Mouse (Mus musculus) layer of hippocampus, postnatal 10 days (tissue): ENCODE results near the gene Dpysl5. TPM values are rescaled to one million over a fixed set of nuclear protein-coding genes. Genes with fewer than 3 reads are reported as not detected.
"Not testable (repeated sequence)": the region's sequence is repeated elsewhere in the genome, so short reads cannot be mapped to it uniquely, and the experiment has no call there.

ENCODE experiments used
- DNase-seq, 2 experiments: peaks; one replicate each; pipeline ENCODE4 v3.0.0; 2021; ENCODE audit warnings: low spot score in 2 of 2
- long read RNA-seq: library from polyadenylated mRNA; stranded (forward); transcript quantifications from one replicate; pipeline ENCODE4 v2.0.0, GENCODE M21; 2023
- total RNA-seq, 2 experiments: library from RNA; stranded (reverse); gene quantifications; 2 replicates each; pipeline ENCODE4 v1.2.3; 2021

Gene Dpysl5
- 100 to 1,000 TPM; 321 to 327 TPM for total RNA-seq
- long read RNA-seq, full-length matches to known transcripts = 19 of 86 reads
- long read RNA-seq, partial matches to known transcripts = 0 of 86 reads
- long read RNA-seq, other reads (novel, unspliced or antisense) = 67 of 86 reads

DNA sequence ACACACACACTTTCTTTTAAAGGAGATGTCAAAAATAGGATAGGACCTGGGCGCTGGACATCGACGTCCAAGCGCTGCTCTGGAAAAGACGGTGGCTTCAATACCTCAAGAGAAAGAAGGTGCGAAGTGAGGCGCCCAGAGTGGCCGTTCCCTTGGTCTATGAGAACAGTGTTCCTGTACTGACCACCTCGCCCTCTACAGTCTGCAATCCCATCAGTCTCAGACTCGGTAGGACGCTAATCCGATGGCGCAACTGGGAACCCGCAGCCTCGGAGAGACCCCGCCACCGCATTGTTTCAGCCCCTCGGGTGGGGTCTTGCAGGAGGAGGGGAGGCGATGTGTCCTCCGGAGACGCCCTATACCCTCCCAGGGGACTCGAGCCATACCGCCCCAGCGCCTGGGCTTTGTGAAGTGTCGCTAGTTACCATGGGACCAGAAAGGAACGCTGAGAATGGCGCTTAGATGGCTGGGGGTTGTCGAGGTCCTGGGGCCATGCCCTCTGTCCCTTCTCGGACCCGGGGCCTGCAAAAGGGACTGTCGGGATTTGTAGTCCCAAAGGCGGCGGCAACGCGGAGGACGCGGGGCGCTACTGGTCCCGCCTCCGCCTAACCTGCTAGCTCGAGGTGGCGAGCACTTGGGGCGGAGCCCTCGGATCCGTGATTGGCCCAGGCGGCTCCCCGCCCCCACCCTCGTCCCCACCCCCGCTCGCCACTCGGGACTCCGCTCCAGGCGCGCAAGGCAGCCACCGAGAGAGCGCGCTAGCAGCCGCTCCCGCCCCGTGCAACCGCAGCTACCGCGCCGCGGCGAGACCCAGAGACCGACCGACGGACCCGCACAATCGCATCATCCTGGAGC, at the start of gene Dpysl5:
Dpysl5 (plus strand) TSS at position 418 of the 855 bp plus-strand sequence.
- DNase-seq = peak; percentile 80 to 86

DNA sequence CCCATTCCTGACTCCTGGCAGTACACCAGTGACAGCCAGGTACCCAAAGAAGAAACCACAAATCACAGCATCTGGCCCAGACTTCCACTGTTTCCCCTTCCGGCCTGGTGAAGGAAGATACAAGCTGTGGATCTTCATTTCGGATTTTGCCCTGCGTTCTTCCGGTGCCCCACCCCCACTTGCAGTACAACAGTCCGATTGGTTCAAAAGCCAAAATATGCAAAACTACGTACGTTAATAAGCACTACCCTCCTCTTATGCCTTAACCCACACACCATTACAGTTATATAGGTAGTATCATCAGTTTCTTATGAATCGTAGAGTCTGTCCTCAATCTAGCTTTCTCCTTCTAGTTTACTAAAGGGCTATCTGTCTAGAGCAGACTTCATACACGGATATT, 46.0 kb upstream of the Dpysl5 start:
- no peak for DNase-seq

DNA sequence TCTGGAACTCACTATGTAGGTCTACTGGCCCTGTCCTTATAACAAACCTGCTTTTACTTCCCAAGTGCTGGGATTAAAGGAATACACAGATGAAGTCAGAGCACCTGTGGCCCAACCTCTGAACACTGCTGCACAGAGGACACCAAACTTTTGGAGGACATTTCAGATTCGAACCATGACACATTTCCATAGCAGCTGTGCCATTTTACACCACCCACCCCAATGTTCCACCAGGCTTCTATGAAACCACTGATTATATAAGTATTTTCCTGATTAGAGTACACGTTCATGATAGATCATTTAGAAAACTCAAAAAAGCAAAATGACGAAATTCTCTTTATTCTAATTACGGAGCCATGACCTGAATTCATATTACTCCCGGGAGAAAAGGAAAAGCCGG, 45.4 kb upstream of the Dpysl5 start:
- no peak for DNase-seq

DNA sequence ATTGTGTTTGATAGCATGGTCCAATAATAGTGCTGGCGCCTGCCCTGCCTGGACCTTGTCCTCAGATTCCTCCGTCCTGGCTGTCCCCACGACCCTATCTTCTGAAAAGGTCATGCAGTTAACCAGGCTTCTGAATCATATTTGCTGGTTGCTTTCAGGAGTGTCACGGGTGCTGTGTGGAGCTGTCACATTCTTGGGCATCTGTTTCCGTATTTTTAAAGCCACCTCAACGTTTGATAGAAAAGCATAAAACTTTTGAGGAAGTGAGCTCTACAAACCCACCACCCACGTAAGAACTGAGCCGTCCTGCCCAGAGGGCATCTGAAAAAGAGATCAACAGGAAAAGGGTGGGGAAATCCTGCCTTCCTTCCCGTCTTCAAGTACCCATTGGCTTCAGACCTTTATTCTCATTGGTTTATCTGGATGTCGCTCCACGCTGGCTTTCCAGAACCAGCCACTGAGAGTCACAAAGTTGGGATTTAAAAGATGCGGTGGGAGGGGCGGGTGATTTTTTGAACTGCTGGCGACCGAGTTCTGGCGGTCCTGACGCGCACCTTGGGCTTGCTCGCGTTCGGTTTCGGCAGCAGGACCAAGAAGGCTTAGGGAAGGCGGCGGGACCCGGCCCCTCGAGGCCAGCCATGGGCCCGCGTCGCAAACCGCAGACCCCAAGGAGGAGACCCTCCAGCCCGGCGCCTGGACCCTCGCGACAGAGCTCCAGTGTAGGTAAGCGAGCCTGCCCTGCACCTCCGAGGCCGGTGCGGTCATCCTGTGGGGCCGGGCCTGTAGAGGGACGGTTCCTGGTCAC, 44.8 kb upstream of the Dpysl5 start, which contains the start of gene Cenpa:
Cenpa (plus strand) TSS at position 387 of the 805 bp plus-strand sequence.
- DNase-seq = peak; percentile 78 to 84

DNA sequence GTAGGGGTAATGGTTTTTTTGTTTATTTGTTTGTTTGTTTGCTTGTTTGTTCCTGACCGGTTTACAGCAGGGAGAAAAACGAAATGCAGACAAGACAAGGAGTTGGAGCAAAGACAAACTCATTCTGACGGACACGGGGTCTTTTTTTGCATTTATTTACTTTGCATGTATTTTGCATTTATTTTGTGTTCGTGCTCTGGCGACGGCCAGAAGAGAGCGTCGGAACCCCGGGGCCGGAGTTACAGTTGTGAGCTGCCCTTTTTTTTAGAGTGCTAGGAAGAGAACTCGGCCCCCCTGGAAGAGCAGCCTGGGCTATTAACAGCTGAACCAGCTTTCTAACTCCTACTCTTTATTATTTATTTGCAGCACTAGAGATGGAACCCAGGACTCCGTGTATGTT, 44.1 kb upstream of the Dpysl5 start:
- no peak for DNase-seq

DNA sequence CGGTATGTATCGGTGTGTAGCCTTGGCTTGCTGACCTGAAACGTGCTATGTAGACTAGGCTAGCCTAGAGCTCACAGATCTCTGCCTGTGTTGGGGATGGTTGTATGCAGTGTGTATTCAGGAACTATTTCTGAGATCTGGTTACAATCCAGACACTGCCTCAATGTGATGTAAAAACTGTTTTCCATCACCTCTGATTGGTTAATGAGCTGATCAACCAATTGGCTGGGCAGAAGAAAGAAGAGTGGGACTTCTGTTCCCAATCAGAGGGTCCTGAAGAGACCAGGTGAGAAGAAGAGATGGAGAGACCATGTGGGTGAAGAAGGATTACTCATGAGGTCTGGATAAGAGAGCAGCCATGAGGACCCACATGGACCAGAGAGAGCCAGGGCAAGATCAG, 43.7 kb upstream of the Dpysl5 start:
- no peak for DNase-seq

DNA sequence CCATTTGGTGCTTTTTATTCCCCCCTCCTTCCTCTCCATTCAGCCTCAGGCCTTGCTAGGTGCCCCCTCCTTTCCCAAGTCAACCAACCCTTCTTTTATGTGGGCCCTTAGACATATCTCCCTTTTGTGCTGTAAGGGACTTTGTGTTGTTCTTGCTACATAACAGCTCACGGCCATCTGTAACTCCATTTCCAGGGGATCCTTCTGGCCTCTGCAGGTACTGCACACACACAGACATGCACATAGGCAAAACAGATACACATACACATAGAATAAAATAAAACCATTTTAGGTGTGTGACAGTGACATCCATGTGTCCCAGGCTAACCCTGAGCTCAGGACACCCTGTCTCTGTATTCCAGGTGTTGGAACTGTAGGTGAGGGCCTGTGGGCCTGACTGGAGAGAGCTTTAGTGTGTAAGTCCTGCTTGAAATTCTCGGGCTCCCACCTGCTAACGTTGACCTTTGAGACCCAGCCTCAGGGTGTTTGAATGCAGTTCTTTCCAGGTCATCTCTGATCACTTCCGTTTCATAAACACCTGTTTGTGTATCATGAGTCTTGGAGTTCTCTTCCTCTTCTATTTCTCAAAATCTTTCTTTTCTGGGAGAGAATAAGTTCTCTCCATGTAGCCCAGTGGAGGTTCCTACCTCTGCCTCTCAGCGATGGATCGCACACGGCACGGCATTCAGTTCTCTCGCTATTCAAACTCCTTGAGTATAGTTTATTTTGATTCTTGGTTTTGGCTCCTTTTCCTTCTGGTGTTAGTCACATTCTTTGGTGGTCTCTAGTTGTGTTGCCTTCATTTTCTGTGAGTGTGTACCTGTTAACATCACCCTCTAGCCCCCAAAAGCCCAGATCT, 42.5 kb upstream of the Dpysl5 start:
- no peak for DNase-seq

DNA sequence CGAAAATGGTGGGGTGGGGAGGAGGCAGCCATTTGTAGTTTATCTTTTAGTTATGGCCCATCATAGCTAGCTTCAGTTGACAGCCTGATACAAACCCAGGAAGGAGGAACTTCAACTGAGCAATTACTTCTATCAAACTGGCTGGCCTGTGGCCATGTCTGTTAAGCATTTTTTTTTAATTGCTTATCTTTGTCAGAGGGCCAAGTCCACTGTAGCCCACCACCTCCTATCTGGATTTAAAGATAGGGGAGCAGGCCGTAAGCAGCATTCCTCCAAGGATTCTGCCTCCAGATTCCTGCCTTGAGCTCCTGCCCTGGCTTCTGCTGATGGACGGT, 41.9 kb upstream of the Dpysl5 start:
- DNase-seq = no peak

DNA sequence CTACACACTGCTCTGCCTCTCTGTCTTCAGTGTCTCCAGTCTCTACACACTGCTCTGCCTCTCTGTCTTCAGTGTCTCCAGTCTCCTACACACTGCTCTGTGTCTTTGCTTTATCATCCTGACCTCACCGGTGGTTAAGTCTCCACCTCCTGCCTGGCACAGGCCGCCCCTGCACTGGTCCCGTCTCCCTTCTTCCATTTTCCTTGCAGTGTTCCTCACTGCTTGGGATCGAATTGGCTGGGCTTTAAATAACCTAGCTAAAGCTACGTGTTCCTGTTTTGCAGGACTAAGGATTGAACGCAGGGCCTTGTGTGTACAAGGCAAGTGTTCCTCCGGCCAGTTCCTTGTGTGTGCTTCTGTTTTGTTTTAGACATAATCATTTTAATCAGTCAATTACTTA, 41.3 kb upstream of the Dpysl5 start:
- DNase-seq = no peak

DNA sequence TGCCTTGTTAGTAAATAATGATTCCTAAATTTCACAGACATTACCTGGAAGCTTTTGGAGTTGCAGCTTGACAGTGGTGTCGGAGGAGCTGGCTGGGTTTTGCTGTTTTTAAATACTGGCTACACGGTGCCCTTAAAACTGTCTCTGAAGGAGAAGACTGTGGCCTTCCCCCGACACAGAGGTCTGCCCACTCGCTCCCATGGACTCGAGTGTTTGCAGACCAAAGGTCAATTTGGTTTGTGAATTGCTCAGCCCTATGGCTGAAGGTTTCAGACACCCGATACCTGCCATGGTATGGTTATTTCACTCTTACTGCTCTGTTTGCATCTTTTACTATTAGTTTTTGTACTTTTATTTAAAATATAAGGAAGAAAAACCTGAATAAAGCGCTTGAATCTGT, 37.4 kb upstream of the Dpysl5 start:
- no peak for DNase-seq

DNA sequence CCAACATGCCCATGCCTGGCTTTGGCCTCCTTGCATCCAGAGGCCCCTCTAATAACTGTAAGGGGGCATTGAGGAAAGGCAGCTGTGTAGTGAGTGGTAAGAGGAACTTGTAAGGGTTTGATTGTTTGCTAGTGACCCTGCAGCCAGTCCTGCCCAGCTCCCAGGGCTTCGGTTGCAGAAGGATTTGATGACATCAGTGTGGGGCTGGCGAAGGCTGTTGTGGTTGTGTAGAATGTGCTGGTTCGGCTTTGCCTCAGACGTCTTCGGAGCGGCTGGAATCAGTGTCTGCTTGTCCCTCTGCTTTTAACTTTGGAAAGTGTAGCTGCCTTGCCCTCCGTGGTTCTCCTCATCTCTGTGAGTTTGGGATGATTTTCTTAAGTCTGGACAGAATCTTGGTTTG, 34.6 kb upstream of the Dpysl5 start:
- no peak for DNase-seq

DNA sequence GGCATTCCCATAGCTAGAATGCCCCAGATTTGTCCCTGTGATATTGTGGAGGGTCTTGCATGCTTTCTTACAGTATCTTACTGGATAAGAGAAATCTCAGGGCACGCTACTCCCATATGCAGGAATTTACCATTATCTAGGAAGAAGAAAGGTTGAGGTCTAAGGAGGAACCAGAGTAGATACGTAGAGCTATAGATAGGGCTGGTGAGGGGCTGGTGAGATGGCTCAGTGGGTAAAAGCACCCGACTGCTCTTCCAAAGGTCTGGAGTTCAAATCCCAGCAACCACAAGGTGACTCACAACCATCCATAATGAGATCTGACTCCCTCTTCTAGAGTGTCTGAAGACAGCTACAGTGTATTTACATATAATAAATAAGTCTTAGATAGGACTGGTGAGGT, 33.3 kb upstream of the Dpysl5 start:
- DNase-seq = not testable (repeated sequence)

DNA sequence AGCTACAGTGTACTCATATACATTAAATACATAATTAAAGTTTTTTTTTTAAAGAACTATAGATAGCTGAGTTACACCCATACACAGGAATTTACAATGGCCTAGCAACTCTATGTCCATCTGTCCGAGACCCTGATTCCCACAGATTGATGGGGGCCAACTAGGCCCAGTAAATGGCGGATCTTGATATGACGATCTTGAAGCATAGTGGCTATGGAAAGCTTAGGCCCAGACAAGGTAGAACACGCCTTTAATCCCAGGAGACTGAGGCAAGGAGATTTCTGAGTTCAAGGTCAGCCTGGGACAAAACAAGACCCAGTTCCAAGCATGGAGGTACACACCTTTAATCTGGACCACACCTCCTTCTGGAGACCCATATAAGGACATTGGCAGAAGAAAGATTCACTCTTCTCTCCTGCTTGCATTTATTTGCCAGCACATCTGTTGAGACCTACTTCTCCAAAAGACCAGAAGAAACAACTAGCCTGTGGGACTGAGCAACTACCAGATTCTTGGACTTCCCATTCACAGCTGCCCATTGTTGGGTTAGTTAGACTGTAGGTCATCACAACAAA, 32.6 kb upstream of the Dpysl5 start:
- no peak for DNase-seq

DNA sequence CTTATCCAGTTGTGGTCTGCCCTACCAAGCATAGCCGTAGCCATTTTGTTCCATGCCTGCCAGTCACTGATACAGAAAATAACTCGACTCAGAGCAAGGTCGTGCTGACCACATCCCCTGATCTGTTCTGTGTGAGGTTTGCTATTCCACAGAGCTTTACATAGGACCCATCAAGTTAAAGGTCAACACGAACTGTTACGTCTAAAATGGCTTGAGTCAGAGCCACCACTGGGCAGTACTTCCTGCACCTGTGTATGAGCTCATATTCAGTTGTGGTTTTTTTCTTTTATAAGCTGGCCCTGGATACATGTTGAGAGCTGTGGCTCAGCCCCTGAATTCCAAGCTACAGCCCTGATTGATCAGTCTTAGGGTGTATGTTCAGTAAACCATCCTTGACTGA, 31.8 kb upstream of the Dpysl5 start:
- no peak for DNase-seq

DNA sequence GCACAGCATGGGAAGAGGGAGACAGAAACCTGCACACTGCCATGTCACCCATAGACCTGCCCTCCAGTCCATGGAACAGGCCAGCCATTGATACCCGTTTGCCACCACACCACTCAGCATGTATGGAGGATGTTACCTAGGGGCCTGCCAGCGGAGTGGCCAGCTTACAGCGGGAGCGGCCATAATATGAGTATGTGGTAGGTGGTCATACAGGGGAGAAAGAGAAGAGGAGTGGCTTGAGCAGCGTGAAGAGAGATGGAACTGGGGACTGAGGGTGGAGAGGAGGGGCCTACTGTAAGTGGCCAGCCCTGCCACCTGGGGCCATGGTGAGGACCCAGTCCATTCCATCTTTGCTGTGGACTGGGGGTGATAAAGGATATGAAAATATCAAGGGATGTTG, 29.4 kb upstream of the Dpysl5 start:
- no peak for DNase-seq

DNA sequence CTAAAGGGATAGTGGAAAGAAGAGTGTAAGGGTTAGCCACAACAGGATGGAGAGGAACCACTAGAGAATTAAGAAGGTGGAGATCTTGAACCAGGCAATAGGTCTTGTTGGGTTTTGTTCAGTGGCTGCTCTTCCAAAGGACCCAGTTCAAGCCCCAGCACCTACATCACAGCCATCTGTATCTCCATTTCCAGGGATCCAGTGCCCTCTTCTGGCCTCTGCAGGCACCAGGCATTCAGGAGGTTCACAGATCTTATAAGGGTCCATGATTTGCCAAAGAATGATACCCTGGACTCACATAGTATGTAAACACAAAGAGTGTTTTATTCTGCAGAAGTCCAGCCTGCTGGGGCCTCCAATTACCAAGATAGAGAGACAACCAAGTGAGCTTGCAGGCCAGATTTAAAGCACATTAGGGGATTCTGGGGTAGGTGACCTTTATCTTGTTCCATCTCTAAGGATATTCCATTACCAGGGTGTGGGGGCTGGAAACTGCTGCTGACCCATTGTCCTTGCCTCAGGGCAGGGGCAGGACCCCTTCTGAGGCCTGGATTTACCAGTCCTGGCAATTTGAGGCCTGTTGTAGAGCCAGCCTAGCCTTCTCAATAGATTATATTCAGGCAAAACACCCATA, 28.3 kb upstream of the Dpysl5 start:
- no peak for DNase-seq

DNA sequence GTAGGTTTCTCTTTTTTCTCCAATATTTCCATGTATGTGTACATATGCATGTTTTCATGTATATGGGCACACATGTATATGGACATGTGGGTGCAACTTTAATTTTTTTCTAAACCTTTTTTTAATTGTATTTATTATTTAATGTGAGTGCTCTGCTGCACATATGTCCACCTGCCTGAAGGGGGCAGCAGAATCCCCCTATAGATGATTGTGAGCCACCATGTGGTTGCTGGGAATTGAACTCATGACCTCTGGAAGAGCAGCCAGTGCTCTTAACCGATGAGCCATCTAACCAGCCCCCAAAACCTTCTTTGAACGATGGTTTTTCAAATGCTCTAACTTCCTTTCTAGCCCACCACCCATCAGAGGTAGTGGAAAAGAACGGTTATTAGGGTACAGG, 27.4 kb upstream of the Dpysl5 start:
- DNase-seq = no peak

DNA sequence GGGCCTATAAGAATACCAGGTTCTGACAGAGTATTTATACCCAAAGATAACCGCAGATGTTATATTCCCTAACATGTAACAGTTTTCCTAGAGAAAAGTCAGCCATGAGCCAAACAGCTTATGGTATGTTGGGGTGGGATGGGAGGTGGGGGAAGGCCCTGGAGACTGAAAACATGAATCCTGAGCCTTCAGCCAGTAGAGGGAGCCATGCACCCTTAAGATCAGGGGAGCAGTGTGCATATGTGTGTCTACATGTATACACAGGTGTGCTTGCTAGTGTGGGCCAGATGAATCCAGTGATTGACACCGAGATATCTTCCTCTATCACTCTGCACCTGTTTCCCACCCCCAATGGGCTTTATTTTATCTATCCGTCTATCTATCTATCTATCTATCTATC, 24.6 kb upstream of the Dpysl5 start:
- DNase-seq = peak; percentile 22 to 44

DNA sequence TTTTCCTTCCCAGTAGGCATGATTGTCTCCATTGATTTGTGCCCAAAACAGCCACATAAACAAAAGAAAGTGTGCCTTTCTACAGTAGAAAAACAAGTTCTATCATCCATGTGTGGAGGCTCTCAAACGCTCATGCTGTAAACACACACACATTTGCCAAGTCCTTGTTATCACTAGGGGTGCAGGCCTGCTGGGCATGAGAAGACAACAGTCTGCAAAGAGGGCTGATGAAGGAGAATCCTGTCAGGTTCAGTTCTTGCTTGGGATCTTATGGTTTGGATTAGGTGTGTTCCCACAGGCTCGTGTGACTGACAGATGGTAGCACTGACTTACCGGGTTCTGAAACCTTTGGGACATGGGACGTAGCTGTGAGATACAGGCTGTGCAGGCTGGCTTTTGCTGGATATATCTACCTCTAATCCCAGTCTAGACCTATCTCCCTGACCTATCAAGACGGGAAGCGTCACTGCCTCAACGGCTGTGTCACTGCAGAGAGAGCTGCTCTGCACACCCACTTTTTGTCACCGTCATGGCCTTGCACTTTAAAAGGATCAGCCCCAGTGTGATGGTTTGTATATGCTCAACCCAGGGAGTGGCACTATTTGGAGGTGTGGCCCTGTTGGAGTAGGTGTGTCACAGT, 10.9 kb upstream of the Dpysl5 start:
- DNase-seq = no peak

DNA sequence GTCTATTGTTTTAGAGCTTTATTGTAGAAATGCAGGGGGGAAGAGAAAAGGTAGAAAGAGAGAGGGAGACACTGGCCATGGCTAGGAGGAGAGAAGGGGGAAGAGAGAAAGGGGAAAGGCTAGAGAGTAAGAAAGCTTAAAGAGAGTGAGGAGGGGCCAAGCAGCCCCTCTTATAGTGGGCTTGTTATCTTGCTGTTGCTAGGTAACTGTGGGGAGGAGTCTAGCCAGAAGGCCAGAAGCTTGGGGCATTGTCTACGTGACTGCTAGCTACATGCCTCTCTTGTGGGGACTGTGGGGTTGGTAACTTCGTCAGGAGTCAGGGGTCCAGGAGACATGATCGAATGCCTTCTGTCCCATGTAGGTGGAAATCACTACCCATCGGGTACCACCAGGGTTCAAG, 10.0 kb upstream of the Dpysl5 start:
- DNase-seq = not testable (repeated sequence)
